Mouse (Mus musculus) left cerebral cortex, adult 2 months (tissue): ENCODE measurements at regions not wholly inside any gene's neighbourhood (a gene's known extent, or its start where the extent isn't known, plus 50 kb on each side); places are given as distances from the start of the nearest gene placed in this dataset.
A peak's percentile ranks its signal among the peaks of the same experiment; 100 is the strongest.

Experiments
- DNase-seq, 2 experiments: peaks; one replicate each; pipeline ENCODE4 v3.0.0; 2021 to 2022; ENCODE audit warnings: low spot score in 2 of 2, mixed read lengths in 1 of 2; ENCODE audit errors: extremely low spot score in 1 of 2
- H3K27ac ChIP-seq: fragments of 200-600 bp; 2 replicates; pipeline ENCODE4 v1.8.1; 2022
- H3K4me3 ChIP-seq: fragments of 200-600 bp; 2 replicates; pipeline ENCODE4 v1.8.1; 2022
- CTCF ChIP-seq: fragments of 200-600 bp; IDR thresholded peaks from 2 replicates; pipeline ENCODE4 v1.8.1; 2022; ENCODE audit warnings: antibody characterized with exemption, mild to moderate bottlenecking, moderate library complexity
- intact Hi-C: fragments of 180-260 bp; cut with DNase I; formaldehyde crosslinking; loops from one replicate; pipeline ENCODE4 v1.15.1; 2025

GRCm38 (mm10) chr14:83586741-83587140, 856.6 kb upstream of the Pcdh17 start:
- DNase-seq, result peak in 1 of 2 experiments; percentile 8
- intact Hi-C loops, result no loop called here
- Histone ChIP-seq H3K27ac (no peak overlapping the region), H3K4me3 (no peak overlapping the region)
- TF ChIP-seq CTCF, result no peak
